Mouse (Mus musculus): ENCODE data around the gene Rpl27.

DNA sequence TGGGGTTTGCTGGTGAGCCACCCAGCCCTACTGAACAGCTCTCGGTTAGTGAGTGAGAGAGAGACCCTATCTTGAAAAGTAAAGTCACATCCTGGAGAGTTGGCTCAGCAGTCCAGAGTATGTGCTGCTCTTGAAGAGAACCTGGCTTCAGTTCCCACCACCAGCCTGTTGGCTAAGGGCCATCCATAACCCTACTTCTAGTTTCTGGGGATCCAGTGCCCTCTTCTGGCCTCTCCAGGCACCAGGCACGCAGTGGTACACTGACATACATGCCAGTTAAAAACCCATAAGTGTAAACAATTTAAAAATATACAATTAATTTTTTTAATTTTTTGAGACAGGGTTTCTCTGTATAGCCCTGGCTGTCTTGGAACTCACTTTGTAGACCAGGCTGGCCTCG lies 8.3 kb downstream of the Rpl27 start:
- TF ChIP-seq MYOD1 (IDR thresholded peaks at IDR 0.05; ENCODE audit: control insufficient read depth, insufficient read length, low read depth) (no peak), CTCF (IDR thresholded peaks at IDR 0.05; ENCODE audit: control insufficient read depth, insufficient read depth, insufficient read length) (peak; percentile 15), CEBPB (IDR thresholded peaks at IDR 0.05; ENCODE audit: low read depth) (no peak), MAX (IDR thresholded peaks at IDR 0.05) (no peak), USF1 (IDR thresholded peaks at IDR 0.05; ENCODE audit: low read depth) (no peak), FOSL1 (IDR thresholded peaks at IDR 0.05; ENCODE audit: insufficient read depth, low read length, poor library complexity, severe bottlenecking) (no peak)

All from C2C12 (cell line).